Mouse (Mus musculus) limb, embryonic 11.5 days (tissue): ENCODE data around the gene Rnf26. TPM values are rescaled to one million over a fixed set of nuclear protein-coding genes. Genes with fewer than 3 reads are reported as not detected.

Experiments
- ATAC-seq: fragments of 200-750 bp; cut with Nextera tagmentation; 2 replicates; pipeline ENCODE4 v1.8.0; 2017; ENCODE audit warnings: low read depth; ENCODE audit not compliant: insufficient number of reproducible peaks, low FRiP score, low TSS enrichment
- DNase-seq: peaks from one replicate; pipeline ENCODE4 v3.0.0-alpha.2; 2015; ENCODE audit warnings: low spot score
- H3K27ac ChIP-seq: fragments of 300-500 bp; sonication (generic); replicated peaks from 2 replicates; pipeline ENCODE4 v1.5.1; 2014; ENCODE audit warnings: low read depth, mild to moderate bottlenecking, low read length
- H3K27me3 ChIP-seq: fragments of 300-500 bp; sonication (generic); 2 replicates; pipeline ENCODE4 v1.6.1; 2014; ENCODE audit warnings: mild to moderate bottlenecking, low read length, mixed read lengths; ENCODE audit not compliant: control insufficient read depth, insufficient read depth
- H3K36me3 ChIP-seq: fragments of 300-500 bp; sonication (generic); 2 replicates; pipeline ENCODE4 v1.6.1; 2014; ENCODE audit warnings: mild to moderate bottlenecking, low read length, moderate library complexity, mixed read lengths; ENCODE audit not compliant: control insufficient read depth, insufficient read depth
- H3K4me1 ChIP-seq: fragments of 300-500 bp; sonication (generic); 2 replicates; pipeline ENCODE4 v1.6.1; 2014; ENCODE audit warnings: low read length, mixed read lengths; ENCODE audit not compliant: control insufficient read depth, insufficient read depth
- H3K4me2 ChIP-seq: fragments of 300-500 bp; sonication (generic); 2 replicates; pipeline ENCODE4 v1.6.1; 2014; ENCODE audit warnings: low read depth, mild to moderate bottlenecking, moderate library complexity; ENCODE audit not compliant: severe bottlenecking
- H3K4me3 ChIP-seq: fragments of 300-500 bp; sonication (generic); 2 replicates; pipeline ENCODE4 v1.5.1; 2014; ENCODE audit warnings: low read depth, low read length
- H3K9ac ChIP-seq: fragments of 300-500 bp; sonication (generic); 2 replicates; pipeline ENCODE4 v1.6.1; 2014; ENCODE audit warnings: mild to moderate bottlenecking, low read length
- H3K9me3 ChIP-seq: fragments of 300-500 bp; sonication (generic); 2 replicates; pipeline ENCODE4 v1.6.1; 2016; ENCODE audit warnings: low read length; ENCODE audit not compliant: control insufficient read depth
- WGBS: fragments of 180-500 bp; shearing (Covaris S2); extraction: QIAGEN DNeasy Blood & Tissue Kit; methylation state at CpG from one replicate; pipeline ENCODE4 v1.1.7; 2014; 5-methylcytosine and 5-hydroxymethylcytosine counted together
- polyA plus RNA-seq: library from polyadenylated mRNA; unstranded; fragments of >200 nt; fragmentation: Nextera tagmentation; extraction: Ambion mirVana; gene quantifications from 2 replicates; pipeline ENCODE4 v1.2.1, GENCODE M21; 2014

The Rnf26 gene
- polyA plus RNA-seq, 1 experiment from 2014 or later = 77.3 TPM

- peak; percentile 19 for DNase-seq
- Histone ChIP-seq H3K9me3 (no peaks in the 10 kb centered on the region), H3K27me3 (no peaks in the 10 kb centered on the region), H3K4me2 (no peak overlapping the region), H3K9ac (no peak overlapping the region), H3K27ac (no peak overlapping the region), H3K36me3 (no peaks in the 10 kb centered on the region), H3K4me3 (no peak overlapping the region), H3K4me1 (peaks cover 15% of the 10 kb centered on the region; the same call in 1 of the 2 replicates)
- WGBS = 77% methylated on average over 11 of the region's 11 CpGs
- ATAC-seq = no peak
These were observed 35.9 kb downstream of the Rnf26 start for GRCm38 (mm10) chr9:44077266-44077910.

- H3K9me3 ChIP-seq = no peaks in the 10 kb centered on the region
- no peak overlapping the region for H3K4me3 ChIP-seq
- 17% methylated on average over 5 of the region's 5 CpGs for WGBS
- no peak for ATAC-seq
- peaks cover 14% of the 10 kb centered on the region for H3K4me1 ChIP-seq
- DNase-seq = peak; percentile 64
- H3K9ac ChIP-seq = no peak overlapping the region
- no peak overlapping the region for H3K27ac ChIP-seq
- no peaks in the 10 kb centered on the region for H3K27me3 ChIP-seq
- no peak overlapping the region for H3K4me2 ChIP-seq
- H3K36me3 ChIP-seq = no peaks in the 10 kb centered on the region
These were observed 36.6 kb downstream of the Rnf26 start for GRCm38 (mm10) chr9:44076764-44077120.

- H3K27ac ChIP-seq = no peak overlapping the region
- no peak overlapping the region for H3K9ac ChIP-seq
- H3K4me2 ChIP-seq = no peak overlapping the region
- no peak overlapping the region for H3K4me3 ChIP-seq
- ATAC-seq = no peak
- no peaks in the 10 kb centered on the region for H3K36me3 ChIP-seq
- no peaks in the 10 kb centered on the region for H3K27me3 ChIP-seq
- DNase-seq = no peak
- no peaks in the 10 kb centered on the region for H3K9me3 ChIP-seq
- H3K4me1 ChIP-seq = peaks cover 14% of the 10 kb centered on the region
- 68% methylated on average over 16 of the region's 16 CpGs for WGBS
These were observed 37.1 kb downstream of the Rnf26 start for GRCm38 (mm10) chr9:44075996-44076763.

- no peak overlapping the region for H3K27ac ChIP-seq
- H3K4me3 ChIP-seq = no peak overlapping the region
- ATAC-seq = no peak
- DNase-seq = no peak
- H3K27me3 ChIP-seq = no peaks in the 10 kb centered on the region
- 70% methylated on average over 24 of the region's 24 CpGs for WGBS
- H3K4me1 ChIP-seq = peaks cover 20% of the 10 kb centered on the region
- H3K9ac ChIP-seq = no peak overlapping the region
- H3K9me3 ChIP-seq = no peaks in the 10 kb centered on the region
- H3K36me3 ChIP-seq = no peaks in the 10 kb centered on the region
- no peak overlapping the region for H3K4me2 ChIP-seq
These were observed 37.9 kb downstream of the Rnf26 start for GRCm38 (mm10) chr9:44075276-44075995.

- no peak for ATAC-seq
- WGBS = 62% methylated on average over 9 of the region's 9 CpGs
- no peak overlapping the region for H3K9ac ChIP-seq
- no peaks in the 10 kb centered on the region for H3K9me3 ChIP-seq
- H3K4me2 ChIP-seq = no peak overlapping the region
- no peaks in the 10 kb centered on the region for H3K27me3 ChIP-seq
- H3K27ac ChIP-seq = no peak overlapping the region
- no peaks in the 10 kb centered on the region for H3K36me3 ChIP-seq
- DNase-seq = peak; percentile 53
- H3K4me1 ChIP-seq = peaks cover 22% of the 10 kb centered on the region
- H3K4me3 ChIP-seq = no peak overlapping the region
These were observed 38.7 kb downstream of the Rnf26 start for GRCm38 (mm10) chr9:44074395-44075275.

GRCm38 (mm10) chr9:44073115-44073514 lies 40.2 kb downstream of the Rnf26 start:
- H3K9ac ChIP-seq = no peak overlapping the region
- no peak overlapping the region for H3K4me2 ChIP-seq
- peaks cover 17% of the 10 kb centered on the region for H3K4me1 ChIP-seq
- no peak overlapping the region for H3K27ac ChIP-seq
- no peaks in the 10 kb centered on the region for H3K36me3 ChIP-seq
- H3K4me3 ChIP-seq = no peak overlapping the region
- ATAC-seq (no peak), DNase-seq (no peak)
- no peaks in the 10 kb centered on the region for H3K27me3 ChIP-seq
- WGBS = 64% methylated on average over 5 of the region's 5 CpGs
- H3K9me3 ChIP-seq = no peaks in the 10 kb centered on the region

GRCm38 (mm10) chr9:44072599-44072915 lies 40.8 kb downstream of the Rnf26 start:
- ATAC-seq (no peak), DNase-seq (no peak)
- Histone ChIP-seq H3K36me3 (no peaks in the 10 kb centered on the region), H3K27me3 (no peaks in the 10 kb centered on the region), H3K27ac (no peak overlapping the region), H3K9me3 (no peaks in the 10 kb centered on the region), H3K9ac (no peak overlapping the region), H3K4me3 (no peak overlapping the region), H3K4me2 (no peak overlapping the region), H3K4me1 (peaks cover 17% of the 10 kb centered on the region)
- 23% methylated on average over 4 of the region's 4 CpGs for WGBS
